Mouse (Mus musculus): ENCODE measurements at regions not wholly inside any gene's neighbourhood (a gene's known extent, or its start where the extent isn't known, plus 50 kb on each side); places are given as distances from the start of the nearest gene placed in this dataset.

DNA sequence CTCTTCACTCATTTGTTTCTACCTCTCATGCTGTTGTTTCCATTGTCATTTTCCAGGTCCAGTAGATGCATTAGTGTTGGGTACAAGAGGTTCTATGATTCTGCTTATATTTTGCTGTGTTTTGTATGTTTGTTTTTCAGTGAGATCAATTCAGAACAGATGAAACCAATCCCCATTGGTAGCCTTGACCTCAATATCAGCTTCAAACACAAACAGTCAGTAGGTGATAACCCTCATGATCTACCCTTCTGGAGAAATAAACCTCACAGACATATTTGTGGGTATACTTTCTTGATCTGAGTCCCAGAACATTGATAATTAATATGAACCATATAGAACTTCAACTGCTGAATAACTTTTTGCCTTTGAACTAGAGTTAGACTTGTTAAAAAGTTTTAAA is 969.3 kb upstream of the Lrrc6 start:
- no peaks in the 10 kb centered on the region for H3K4me1 ChIP-seq (ENCODE audit: control insufficient read depth, insufficient read depth, low read length)
- no peak overlapping the region for H3K27ac ChIP-seq (ENCODE audit: low read length)
- H3K9ac ChIP-seq (ENCODE audit: low read depth, low read length) = no peak overlapping the region
- H3K9me3 ChIP-seq (ENCODE audit: control insufficient read depth, low read length) = no peaks in the 10 kb centered on the region
- ATAC-seq = no peak
- H3K4me2 ChIP-seq (ENCODE audit: low read depth, low read length) = no peak overlapping the region
- H3K27me3 ChIP-seq (replicated peaks; ENCODE audit: control insufficient read depth, insufficient read depth, low read length) = no peaks in the 10 kb centered on the region
- H3K4me3 ChIP-seq (ENCODE audit: low read length) = no peak overlapping the region
- no peaks in the 10 kb centered on the region for H3K36me3 ChIP-seq (ENCODE audit: control insufficient read depth, insufficient read depth, low read length)

- WGBS = 46% methylated on average over 4 of the region's 4 CpGs
- Histone ChIP-seq H3K4me1 (ENCODE audit: control insufficient read depth, insufficient read depth, low read length) (no peaks in the 10 kb centered on the region), H3K4me3 (ENCODE audit: low read length) (no peak overlapping the region), H3K9ac (ENCODE audit: low read depth, low read length) (no peak overlapping the region), H3K27me3 (replicated peaks; ENCODE audit: control insufficient read depth, insufficient read depth, low read length) (no peaks in the 10 kb centered on the region), H3K27ac (ENCODE audit: low read length) (no peak overlapping the region), H3K9me3 (ENCODE audit: control insufficient read depth, low read length) (no peaks in the 10 kb centered on the region), H3K36me3 (ENCODE audit: control insufficient read depth, insufficient read depth, low read length) (no peaks in the 10 kb centered on the region), H3K4me2 (ENCODE audit: low read depth, low read length) (no peak overlapping the region)
- peak; percentile 62 for ATAC-seq
Observed at GRCm38 (mm10) chr15:67467404-67468345, 967.0 kb upstream of the Lrrc6 start.

DNA sequence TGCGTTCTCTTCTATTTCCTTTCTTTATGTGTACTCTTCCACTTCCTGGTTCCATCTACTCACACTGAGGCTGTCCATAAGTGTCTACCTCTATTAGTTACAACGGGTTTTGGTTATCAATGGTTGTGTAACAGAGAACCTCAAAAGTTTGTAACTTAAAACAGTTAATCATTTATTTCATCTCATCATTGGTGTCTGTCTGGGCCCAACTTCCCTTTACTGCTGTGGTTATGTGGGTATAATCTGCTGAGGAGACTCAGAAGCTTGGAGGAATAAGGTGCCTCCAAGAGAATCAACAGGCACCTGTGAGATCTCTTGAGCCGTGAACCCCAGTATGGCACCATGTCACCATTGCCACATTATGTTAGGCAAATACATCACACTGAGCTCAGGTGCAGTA is 962.2 kb upstream of the Lrrc6 start:
- 92% methylated on average over 3 of the region's 3 CpGs for WGBS
- Histone ChIP-seq H3K9ac (ENCODE audit: low read depth, low read length) (no peak overlapping the region), H3K27me3 (replicated peaks; ENCODE audit: control insufficient read depth, insufficient read depth, low read length) (no peaks in the 10 kb centered on the region)

DNA sequence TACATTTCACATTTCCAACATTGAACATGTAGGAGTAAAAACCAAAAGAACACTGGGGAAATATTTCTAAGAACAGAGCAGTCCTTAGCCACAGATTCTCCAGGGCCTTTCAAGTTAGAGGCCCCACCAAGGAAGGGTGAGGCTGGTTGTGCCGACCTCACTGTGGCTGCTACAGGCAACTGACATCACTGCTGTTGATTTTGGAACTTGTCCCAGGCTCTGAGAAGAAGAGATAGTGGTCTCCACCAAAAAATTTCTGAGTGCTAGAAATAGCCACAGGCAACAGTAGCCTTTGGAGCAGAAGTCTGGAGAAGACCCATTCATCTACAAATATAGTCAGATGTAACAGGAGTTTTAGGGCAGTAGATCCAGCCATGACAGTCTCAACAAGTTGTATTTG is 959.7 kb upstream of the Lrrc6 start:
- Histone ChIP-seq H3K27ac (ENCODE audit: low read length) (no peak overlapping the region), H3K4me1 (ENCODE audit: control insufficient read depth, insufficient read depth, low read length) (no peaks in the 10 kb centered on the region), H3K4me3 (ENCODE audit: low read length) (no peak overlapping the region), H3K9ac (ENCODE audit: low read depth, low read length) (no peak overlapping the region), H3K27me3 (replicated peaks; ENCODE audit: control insufficient read depth, insufficient read depth, low read length) (no peaks in the 10 kb centered on the region), H3K9me3 (ENCODE audit: control insufficient read depth, low read length) (no peaks in the 10 kb centered on the region), H3K4me2 (ENCODE audit: low read depth, low read length) (no peak overlapping the region), H3K36me3 (ENCODE audit: control insufficient read depth, insufficient read depth, low read length) (no peaks in the 10 kb centered on the region)
- WGBS = 77% methylated on average over 1 of the region's 1 CpGs
- no peak for ATAC-seq

More for the DNA sequence above, 962.2 kb upstream of the Lrrc6 start:
- Histone ChIP-seq H3K4me3 (ENCODE audit: low read length) (no peak overlapping the region), H3K27ac (ENCODE audit: low read length) (no peak overlapping the region), H3K9me3 (ENCODE audit: control insufficient read depth, low read length) (no peaks in the 10 kb centered on the region), H3K36me3 (ENCODE audit: control insufficient read depth, insufficient read depth, low read length) (no peaks in the 10 kb centered on the region), H3K4me2 (ENCODE audit: low read depth, low read length) (no peak overlapping the region), H3K4me1 (ENCODE audit: control insufficient read depth, insufficient read depth, low read length) (no peaks in the 10 kb centered on the region)
- no peak for ATAC-seq

DNA sequence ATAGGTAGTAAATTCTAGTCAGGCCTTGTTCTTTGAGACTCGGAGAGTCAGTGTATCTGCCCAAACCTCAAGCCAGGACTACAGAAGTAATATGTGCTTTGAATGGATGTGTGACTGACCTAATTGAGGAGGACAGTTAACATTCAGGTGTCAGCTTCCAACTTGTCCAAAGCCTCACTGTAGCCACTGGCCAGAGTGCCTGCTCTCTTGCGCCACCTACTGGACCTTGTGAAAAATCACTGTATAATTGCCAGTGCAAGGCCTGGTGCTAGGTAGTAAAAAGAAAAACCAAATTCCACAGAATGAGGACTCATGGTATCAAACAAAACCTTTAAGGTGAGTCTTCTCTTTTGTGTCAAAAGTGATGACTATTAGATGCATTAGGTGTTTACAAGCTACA is 933.6 kb upstream of the Lrrc6 start:
- WGBS = 26% methylated on average over 2 of the region's 2 CpGs
- no peak overlapping the region for H3K4me2 ChIP-seq (ENCODE audit: low read depth, low read length)

GRCm38 (mm10) chr15:67423922-67424321 is 923.2 kb upstream of the Lrrc6 start:
- Histone ChIP-seq H3K27me3 (replicated peaks; ENCODE audit: control insufficient read depth, insufficient read depth, low read length) (no peaks in the 10 kb centered on the region), H3K36me3 (ENCODE audit: control insufficient read depth, insufficient read depth, low read length) (no peaks in the 10 kb centered on the region)
- 50% methylated on average over 3 of the region's 3 CpGs for WGBS

More for the DNA sequence above, 933.6 kb upstream of the Lrrc6 start:
- no peaks in the 10 kb centered on the region for H3K4me1 ChIP-seq (ENCODE audit: control insufficient read depth, insufficient read depth, low read length)
- H3K4me3 ChIP-seq (ENCODE audit: low read length) = no peak overlapping the region
- H3K9ac ChIP-seq (ENCODE audit: low read depth, low read length) = no peak overlapping the region
- no peaks in the 10 kb centered on the region for H3K36me3 ChIP-seq (ENCODE audit: control insufficient read depth, insufficient read depth, low read length)
- no peaks in the 10 kb centered on the region for H3K27me3 ChIP-seq (replicated peaks; ENCODE audit: control insufficient read depth, insufficient read depth, low read length)
- ATAC-seq = peak; percentile 42; the same call in 1 of the 2 replicates
- H3K27ac ChIP-seq (ENCODE audit: low read length) = no peak overlapping the region
- H3K9me3 ChIP-seq (ENCODE audit: control insufficient read depth, low read length) = no peaks in the 10 kb centered on the region

DNA sequence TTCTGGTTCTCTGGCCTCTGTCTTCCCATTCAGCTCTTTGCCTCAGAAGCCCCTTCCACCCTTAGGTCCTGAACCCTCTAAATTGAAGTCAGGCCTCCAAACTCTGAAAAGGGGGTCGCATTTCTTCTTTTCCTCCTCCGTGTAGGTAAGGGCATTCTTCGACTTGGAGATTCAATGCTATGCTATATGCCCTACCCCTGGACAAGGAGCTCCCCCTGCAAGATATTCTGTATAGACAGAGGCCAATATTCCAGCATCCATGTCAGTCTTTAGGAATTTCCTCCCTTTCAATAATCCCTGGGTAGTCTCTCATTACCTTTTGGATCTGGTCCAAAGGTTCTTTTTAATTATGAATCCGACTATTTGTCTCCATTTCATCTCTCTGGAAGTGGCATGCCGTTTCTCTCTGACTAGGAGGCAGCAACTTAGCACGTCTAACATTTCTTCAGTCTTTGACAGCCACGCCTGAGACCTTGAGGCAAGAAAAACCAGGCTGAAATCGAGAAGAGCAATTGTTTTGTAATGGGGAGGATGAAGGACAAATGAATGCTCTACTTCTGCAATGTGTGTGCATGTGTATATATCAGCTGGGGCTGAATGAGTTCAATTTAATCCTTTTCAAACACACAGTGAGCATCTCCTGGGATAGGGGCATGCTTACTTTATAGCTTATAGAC is 921.7 kb upstream of the Lrrc6 start:
- H3K4me1 ChIP-seq (ENCODE audit: control insufficient read depth, insufficient read depth, low read length) = no peaks in the 10 kb centered on the region
- no peaks in the 10 kb centered on the region for H3K9me3 ChIP-seq (ENCODE audit: control insufficient read depth, low read length)
- 75% methylated on average over 8 of the region's 8 CpGs for WGBS
- no peaks in the 10 kb centered on the region for H3K27me3 ChIP-seq (replicated peaks; ENCODE audit: control insufficient read depth, insufficient read depth, low read length)
- no peak overlapping the region for H3K4me2 ChIP-seq (ENCODE audit: low read depth, low read length)
- H3K36me3 ChIP-seq (ENCODE audit: control insufficient read depth, insufficient read depth, low read length) = no peaks in the 10 kb centered on the region
- H3K4me3 ChIP-seq (ENCODE audit: low read length) = no peak overlapping the region
- no peak overlapping the region for H3K9ac ChIP-seq (ENCODE audit: low read depth, low read length)
- H3K27ac ChIP-seq (ENCODE audit: low read length) = no peak overlapping the region
- no peak for ATAC-seq

More at GRCm38 (mm10) chr15:67423922-67424321, 923.2 kb upstream of the Lrrc6 start:
- no peaks in the 10 kb centered on the region for H3K9me3 ChIP-seq (ENCODE audit: control insufficient read depth, low read length)
- no peak overlapping the region for H3K4me2 ChIP-seq (ENCODE audit: low read depth, low read length)
- no peaks in the 10 kb centered on the region for H3K4me1 ChIP-seq (ENCODE audit: control insufficient read depth, insufficient read depth, low read length)
- H3K9ac ChIP-seq (ENCODE audit: low read depth, low read length) = no peak overlapping the region
- H3K27ac ChIP-seq (ENCODE audit: low read length) = no peak overlapping the region
- ATAC-seq = no peak
- no peak overlapping the region for H3K4me3 ChIP-seq (ENCODE audit: low read length)

DNA sequence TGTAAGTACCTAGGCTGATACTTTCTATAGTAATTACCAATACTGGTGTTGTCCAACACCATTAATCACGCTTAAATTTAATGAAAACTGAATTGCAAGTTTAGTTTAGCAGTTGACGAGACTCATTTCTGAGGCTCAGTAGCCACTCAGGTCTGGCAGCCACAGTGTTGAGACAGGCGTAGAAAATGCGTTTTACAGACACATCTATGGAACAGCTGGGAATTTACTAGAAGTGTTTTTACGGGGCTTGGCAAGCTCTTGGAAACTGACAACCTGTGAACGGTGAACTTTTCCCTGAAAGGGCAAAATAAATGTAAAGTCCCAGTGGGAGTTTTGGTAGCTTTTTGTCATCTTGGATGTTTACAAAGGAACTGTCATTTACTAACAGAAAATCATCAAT is 920.1 kb upstream of the Lrrc6 start:
- H3K36me3 ChIP-seq (ENCODE audit: control insufficient read depth, insufficient read depth, low read length) = no peaks in the 10 kb centered on the region
- no peak overlapping the region for H3K9ac ChIP-seq (ENCODE audit: low read depth, low read length)
- no peaks in the 10 kb centered on the region for H3K27me3 ChIP-seq (replicated peaks; ENCODE audit: control insufficient read depth, insufficient read depth, low read length)
- ATAC-seq = no peak
- H3K27ac ChIP-seq (ENCODE audit: low read length) = no peak overlapping the region
- no peaks in the 10 kb centered on the region for H3K4me1 ChIP-seq (ENCODE audit: control insufficient read depth, insufficient read depth, low read length)
- 62% methylated on average over 6 of the region's 6 CpGs for WGBS
- H3K9me3 ChIP-seq (ENCODE audit: control insufficient read depth, low read length) = no peaks in the 10 kb centered on the region
- H3K4me2 ChIP-seq (ENCODE audit: low read depth, low read length) = no peak overlapping the region
- no peak overlapping the region for H3K4me3 ChIP-seq (ENCODE audit: low read length)

DNA sequence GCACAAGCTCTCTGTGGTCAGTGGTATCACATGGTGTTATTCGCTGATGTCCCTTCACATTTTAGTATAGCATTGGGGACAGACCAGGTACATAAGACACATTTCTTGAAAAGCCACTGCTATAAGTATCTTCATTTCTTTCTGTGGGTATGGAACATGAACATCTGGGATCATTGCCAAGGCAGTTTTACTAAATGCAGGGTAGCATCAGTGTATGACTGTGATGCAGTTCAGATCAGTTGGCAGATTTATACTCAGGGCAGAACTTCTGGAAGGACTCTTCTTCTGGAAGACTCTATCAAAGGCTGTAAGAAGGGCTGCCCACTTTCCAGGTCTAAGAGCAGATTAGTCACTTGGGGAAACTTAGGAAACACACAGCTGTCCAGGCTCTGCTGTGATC is 919.0 kb upstream of the Lrrc6 start:
- H3K9me3 ChIP-seq (ENCODE audit: control insufficient read depth, low read length) = no peaks in the 10 kb centered on the region
- H3K9ac ChIP-seq (ENCODE audit: low read depth, low read length) = no peak overlapping the region
- 89% methylated on average over 1 of the region's 1 CpGs for WGBS
- no peak overlapping the region for H3K27ac ChIP-seq (ENCODE audit: low read length)
- H3K4me1 ChIP-seq (ENCODE audit: control insufficient read depth, insufficient read depth, low read length) = no peaks in the 10 kb centered on the region
- no peak overlapping the region for H3K4me3 ChIP-seq (ENCODE audit: low read length)
- no peaks in the 10 kb centered on the region for H3K27me3 ChIP-seq (replicated peaks; ENCODE audit: control insufficient read depth, insufficient read depth, low read length)
- H3K4me2 ChIP-seq (ENCODE audit: low read depth, low read length) = no peak overlapping the region
- ATAC-seq = no peak
- H3K36me3 ChIP-seq (ENCODE audit: control insufficient read depth, insufficient read depth, low read length) = no peaks in the 10 kb centered on the region
